Mouse (Mus musculus) limb, embryonic 15.5 days (tissue): Measurements from ENCODE around the gene Sema4b. TPM values are rescaled to one million over a fixed set of nuclear protein-coding genes. Genes with fewer than 3 reads are reported as not detected.

ENCODE experiments used
- ATAC-seq: fragments of 200-750 bp; cut with Nextera tagmentation; 2 replicates; pipeline ENCODE4 v1.8.0; 2017; ENCODE audit warnings: low read depth, moderate TSS enrichment; ENCODE audit not compliant: insufficient number of reproducible peaks, low FRiP score, low TSS enrichment
- H3K27ac ChIP-seq: fragments of 300-500 bp; sonication (generic); 2 replicates; pipeline ENCODE4 v1.5.1; 2015; ENCODE audit warnings: moderate library complexity, mild to moderate bottlenecking, inconsistent platforms
- H3K27me3 ChIP-seq: fragments of 300-500 bp; sonication (generic); 2 replicates; pipeline ENCODE4 v1.6.1; 2015; ENCODE audit warnings: inconsistent platforms
- H3K36me3 ChIP-seq: fragments of 300-500 bp; sonication (generic); 2 replicates; pipeline ENCODE4 v1.6.1; 2015; ENCODE audit warnings: inconsistent platforms
- H3K4me1 ChIP-seq: fragments of 300-500 bp; sonication (generic); 2 replicates; pipeline ENCODE4 v1.6.1; 2015; ENCODE audit warnings: inconsistent platforms
- H3K4me2 ChIP-seq: fragments of 300-500 bp; sonication (generic); 2 replicates; pipeline ENCODE4 v1.6.1; 2015; ENCODE audit warnings: mild to moderate bottlenecking, inconsistent platforms
- H3K4me3 ChIP-seq: fragments of 300-500 bp; sonication (generic); 2 replicates; pipeline ENCODE4 v1.5.1; 2015; ENCODE audit warnings: mild to moderate bottlenecking, inconsistent platforms
- H3K9ac ChIP-seq: fragments of 300-500 bp; sonication (generic); 2 replicates; pipeline ENCODE4 v1.6.1; 2015; ENCODE audit warnings: inconsistent platforms
- H3K9me3 ChIP-seq: fragments of 300-500 bp; sonication (generic); 2 replicates; pipeline ENCODE4 v1.6.1; 2016; ENCODE audit warnings: inconsistent platforms
- WGBS: fragments of 180-500 bp; shearing (Covaris S2); methylation state at CpG from one replicate; pipeline ENCODE4 v1.1.7; 2015; 5-methylcytosine and 5-hydroxymethylcytosine counted together
- polyA plus RNA-seq: library from polyadenylated mRNA; unstranded; fragments of >200 nt; fragmentation: Nextera tagmentation; extraction: Ambion mirVana; gene quantifications from 2 replicates; pipeline ENCODE4 v1.2.1, GENCODE M21; 2015

Sema4b gene
- polyA plus RNA-seq, 1 experiment from 2014 or later = 18.1 TPM

DNA sequence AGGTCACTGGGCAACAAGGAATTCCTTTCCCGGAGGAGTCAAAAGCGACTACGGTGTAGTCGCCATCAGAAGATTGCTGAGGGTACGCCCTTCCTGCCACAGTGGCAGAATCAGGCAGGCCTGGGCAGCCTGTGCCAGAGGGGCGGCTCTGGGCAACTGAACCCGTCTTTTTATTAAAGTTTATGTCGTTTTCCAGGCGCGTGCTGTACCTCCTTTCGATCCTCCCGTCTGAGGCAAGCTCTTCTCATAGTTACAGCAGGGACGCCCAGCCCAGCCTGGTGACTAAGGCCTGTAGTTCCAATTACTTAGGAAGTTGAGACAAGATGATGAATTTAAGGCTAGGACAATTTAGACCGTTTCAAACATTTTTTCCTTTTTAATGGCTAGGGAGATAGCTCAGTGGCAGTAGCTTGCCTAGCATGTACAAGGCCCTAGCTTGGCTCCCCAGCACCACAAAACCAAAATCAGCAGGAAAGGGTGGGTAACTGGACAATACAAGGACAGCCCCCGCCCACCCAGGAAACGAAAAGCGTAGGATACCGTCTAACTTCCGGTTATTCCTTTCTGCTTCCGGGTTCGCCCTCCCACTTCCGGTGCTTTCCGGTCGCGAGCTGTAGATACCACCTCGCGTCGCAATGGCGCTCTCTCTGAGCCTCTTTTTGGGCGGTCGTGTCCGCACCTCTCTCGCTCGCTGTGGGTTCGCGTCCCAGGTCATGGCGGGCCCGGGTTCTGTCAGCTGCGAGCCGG lies 74.2 kb downstream of the Sema4b start, which contains the start of gene Ngrn:
Ngrn (plus strand) TSS at position 591 of the 747 bp plus-strand sequence.
- peaks cover 20% of the 10 kb centered on the region for H3K27me3 ChIP-seq
- peaks cover 21% of the 10 kb centered on the region for H3K36me3 ChIP-seq
- H3K4me3 ChIP-seq = peak within 1 kb of the TSS; percentile 88
- WGBS = 25% methylated on average over 40 of the region's 40 CpGs
- peak within 1 kb of the TSS; percentile 80 for H3K9ac ChIP-seq
- peak within 1 kb of the TSS; percentile 78 for H3K4me2 ChIP-seq
- H3K4me1 ChIP-seq = peaks cover 13% of the 10 kb centered on the region
- peak within 1 kb of the TSS; percentile 87 for H3K27ac ChIP-seq
- no peaks in the 10 kb centered on the region for H3K9me3 ChIP-seq
- ATAC-seq = peak; percentile 83

DNA sequence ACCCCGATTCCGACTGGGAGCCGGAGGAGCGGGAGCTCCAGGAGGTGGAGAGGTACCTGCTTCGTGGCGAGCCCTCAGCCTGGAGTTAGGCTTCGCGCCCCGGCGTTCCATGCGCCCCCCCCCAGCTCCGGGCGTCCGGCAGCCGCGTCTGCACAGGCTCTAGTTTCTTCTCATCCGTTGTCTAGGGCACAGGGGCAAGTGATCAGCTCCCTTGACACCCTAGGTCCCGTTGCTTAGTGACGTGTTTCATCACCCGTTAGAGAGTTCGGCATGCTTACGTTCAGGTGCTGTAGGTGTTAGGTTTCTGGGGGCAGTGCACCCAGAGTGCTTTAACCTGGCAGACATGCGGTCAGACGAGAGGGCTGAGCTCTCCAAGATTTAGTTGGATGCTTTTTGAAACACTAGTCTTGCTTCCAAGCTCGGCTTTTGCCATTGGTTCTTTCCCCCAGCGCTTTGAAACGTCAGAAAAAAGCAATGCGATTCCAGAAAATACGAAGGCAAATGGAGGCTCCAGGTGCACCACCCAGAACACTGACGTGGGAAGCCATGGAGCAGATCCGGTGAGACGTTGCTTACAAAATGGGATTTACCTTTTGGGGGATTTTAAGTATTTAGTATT lies 74.8 kb downstream of the Sema4b start:
- Histone ChIP-seq H3K4me1 (peaks cover 13% of the 10 kb centered on the region), H3K36me3 (peaks cover 28% of the 10 kb centered on the region), H3K9me3 (no peaks in the 10 kb centered on the region), H3K4me3 (peak overlapping the region; percentile 88), H3K27ac (peak overlapping the region; percentile 87), H3K9ac (peak overlapping the region; percentile 80), H3K4me2 (peak overlapping the region; percentile 78), H3K27me3 (peaks cover 20% of the 10 kb centered on the region)
- ATAC-seq = peak; percentile 30; the same call in 1 of the 2 replicates
- WGBS = 2% methylated on average over 32 of the region's 32 CpGs

DNA sequence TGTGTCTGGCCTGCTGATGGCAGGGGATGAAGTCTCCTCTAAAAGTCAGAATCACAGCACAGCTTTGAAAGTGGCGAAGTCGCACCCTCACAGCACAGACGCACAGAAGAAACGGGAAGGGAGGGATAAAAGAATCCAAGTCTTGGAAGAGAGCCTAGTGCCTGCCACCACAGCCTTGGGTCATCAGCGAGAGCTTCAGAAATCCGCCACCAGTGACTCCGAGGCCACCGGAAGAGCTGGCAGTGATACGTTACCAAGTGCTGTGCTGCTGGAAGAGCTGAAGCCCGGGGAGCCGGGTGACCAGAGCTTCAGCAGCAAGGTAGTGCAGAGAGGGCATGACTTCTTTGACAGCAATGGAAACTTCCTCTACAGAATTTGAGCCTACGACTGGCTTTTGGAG lies 78.0 kb downstream of the Sema4b start:
- ATAC-seq = no peak
- H3K27ac ChIP-seq = no peak overlapping the region
- peaks cover under 1% of the 10 kb centered on the region; the same call in 1 of the 2 replicates for H3K27me3 ChIP-seq
- H3K9ac ChIP-seq = no peak overlapping the region
- no peak overlapping the region for H3K4me2 ChIP-seq
- H3K4me1 ChIP-seq = peaks cover 20% of the 10 kb centered on the region
- peaks cover 35% of the 10 kb centered on the region for H3K36me3 ChIP-seq
- WGBS = 94% methylated on average over 12 of the region's 12 CpGs
- no peaks in the 10 kb centered on the region for H3K9me3 ChIP-seq
- no peak overlapping the region for H3K4me3 ChIP-seq

DNA sequence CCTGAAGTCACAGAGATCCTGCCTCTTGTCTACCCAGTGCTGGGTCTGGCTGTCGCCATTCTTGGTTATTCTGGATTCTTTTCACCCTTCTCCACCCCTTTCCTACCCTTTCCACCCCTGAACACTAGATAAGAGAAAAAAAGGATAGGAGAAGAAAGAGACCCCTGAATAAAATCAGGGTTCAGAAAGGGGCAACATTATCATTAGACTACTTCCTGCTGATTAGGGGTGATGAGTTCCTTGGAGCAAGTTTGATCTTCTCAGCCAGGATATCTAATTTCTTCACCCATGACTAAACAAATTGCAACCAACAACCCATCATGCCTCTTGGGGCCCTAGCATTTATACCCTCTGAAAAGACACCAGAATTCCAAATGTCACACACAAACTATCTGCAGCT lies 81.1 kb downstream of the Sema4b start:
- Histone ChIP-seq H3K27ac (no peak overlapping the region), H3K4me1 (peaks cover 16% of the 10 kb centered on the region), H3K9me3 (no peaks in the 10 kb centered on the region), H3K4me3 (no peak overlapping the region), H3K36me3 (peaks cover 42% of the 10 kb centered on the region), H3K9ac (no peak overlapping the region), H3K4me2 (no peak overlapping the region), H3K27me3 (no peaks in the 10 kb centered on the region)
- WGBS = 85% methylated on average over 1 of the region's 1 CpGs
- no peak for ATAC-seq

DNA sequence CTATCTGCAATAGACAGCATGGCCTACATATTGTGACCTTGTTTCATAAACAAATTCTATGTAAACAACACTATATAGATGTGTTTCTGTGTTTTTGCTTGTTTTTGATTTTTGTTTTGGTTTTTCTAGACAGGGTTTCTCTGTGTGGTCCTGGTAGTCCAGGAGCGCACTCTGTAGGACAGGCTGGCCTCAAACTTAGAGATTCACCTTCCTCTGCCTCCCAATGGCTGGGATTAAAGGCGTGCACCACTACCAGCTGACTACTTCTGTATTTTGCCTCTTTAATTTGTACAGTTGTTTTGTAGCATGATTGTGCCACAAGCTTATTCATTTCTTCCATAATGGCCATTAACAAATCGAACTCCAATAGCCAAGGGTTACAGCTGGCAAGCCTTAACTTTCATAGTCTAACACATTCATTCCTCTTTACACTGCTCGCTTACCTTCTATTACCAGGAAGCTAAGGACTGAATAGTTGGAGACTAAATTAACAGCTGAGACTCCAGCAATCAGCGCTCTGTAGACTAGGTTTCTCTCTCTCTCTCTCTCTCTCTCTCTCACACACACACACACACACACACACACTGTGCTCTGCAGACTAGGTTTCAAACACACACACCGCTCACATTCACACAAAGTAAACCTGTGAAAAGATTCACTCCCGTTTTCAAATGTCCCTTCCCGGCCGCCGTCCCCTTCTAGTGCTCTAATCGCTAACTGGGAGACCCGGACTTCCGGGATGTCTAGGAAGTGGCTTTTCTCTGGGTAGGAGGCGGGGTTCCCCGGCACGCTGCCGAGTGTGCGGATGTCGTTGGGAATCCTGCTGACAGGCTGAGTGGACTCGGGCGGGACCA lies 82.5 kb downstream of the Sema4b start, which contains the start of gene Vps33b:
Vps33b (plus strand) TSS at position 753 of the 854 bp plus-strand sequence.
- Histone ChIP-seq H3K4me2 (peak within 1 kb of the TSS; percentile 89), H3K27me3 (no peaks in the 10 kb centered on the region), H3K27ac (peak within 1 kb of the TSS; percentile 57), H3K36me3 (peaks cover 48% of the 10 kb centered on the region), H3K4me1 (peaks cover 16% of the 10 kb centered on the region), H3K4me3 (peak within 1 kb of the TSS; percentile 83), H3K9me3 (no peaks in the 10 kb centered on the region), H3K9ac (peak within 1 kb of the TSS; percentile 75)
- ATAC-seq = peak; percentile 53; the same call in 1 of the 2 replicates
- 5% methylated on average over 21 of the region's 21 CpGs for WGBS

DNA sequence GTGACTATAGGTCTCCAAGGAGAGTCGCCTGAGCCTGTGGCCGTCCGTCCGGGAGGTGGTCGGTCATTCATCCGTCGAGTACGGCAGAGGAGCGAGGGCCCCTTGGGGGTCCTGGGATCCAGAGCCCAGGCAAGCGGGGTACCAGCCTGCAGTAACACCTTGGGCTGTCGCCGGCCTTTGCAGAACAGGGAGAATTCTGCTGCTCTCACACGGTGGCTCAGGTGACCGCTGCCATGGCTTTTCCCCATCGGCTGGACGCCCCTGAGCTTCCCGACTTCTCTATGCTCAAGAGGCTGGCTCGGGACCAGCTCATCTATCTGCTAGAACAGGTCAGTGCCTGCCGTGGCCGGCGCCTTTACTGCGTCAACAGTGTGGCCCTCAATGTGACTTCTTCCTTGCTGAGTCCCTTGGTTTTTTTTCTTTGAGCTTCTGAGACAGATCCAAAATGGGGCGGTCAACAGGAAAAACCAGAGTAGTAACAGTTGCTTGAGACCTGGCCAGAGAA lies 83.2 kb downstream of the Sema4b start:
- H3K4me3 ChIP-seq = peak overlapping the region; percentile 83
- 0 out of 2 replicates have a peak, but pooled peaks cover 4% of the 10 kb centered on the region for H3K9me3 ChIP-seq
- peaks cover 16% of the 10 kb centered on the region for H3K4me1 ChIP-seq
- peak overlapping the region; percentile 75 for H3K9ac ChIP-seq
- H3K27ac ChIP-seq = peak overlapping the region; percentile 57
- under 1% methylated on average over 23 of the region's 23 CpGs for WGBS
- peak overlapping the region; percentile 89 for H3K4me2 ChIP-seq
- no peaks in the 10 kb centered on the region for H3K27me3 ChIP-seq
- ATAC-seq = peak; percentile 48; the same call in 1 of the 2 replicates
- peaks cover 48% of the 10 kb centered on the region for H3K36me3 ChIP-seq

DNA sequence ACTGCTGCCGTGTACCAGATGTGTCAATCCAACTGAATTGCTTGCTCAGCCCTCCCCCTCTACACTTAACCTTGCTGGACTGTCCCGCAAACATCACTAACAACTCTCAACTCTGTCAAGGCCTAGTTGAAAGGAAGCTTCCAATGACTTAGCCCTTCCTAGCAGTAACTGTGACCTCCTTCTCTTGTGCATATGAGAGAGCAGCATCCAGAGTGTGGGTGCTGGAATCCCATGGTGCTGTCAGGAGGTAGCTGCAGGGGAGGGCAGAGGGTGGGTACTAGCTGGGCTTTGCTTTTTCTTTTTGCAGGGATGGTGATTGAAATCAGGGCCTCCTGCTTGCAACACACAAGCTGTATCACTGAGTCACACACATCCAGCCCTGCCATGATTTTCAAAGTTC lies 86.8 kb downstream of the Sema4b start:
- Histone ChIP-seq H3K36me3 (peaks cover 60% of the 10 kb centered on the region), H3K4me2 (no peak overlapping the region), H3K9ac (no peak overlapping the region), H3K9me3 (0 out of 2 replicates have a peak, but pooled peaks cover 4% of the 10 kb centered on the region), H3K27me3 (no peaks in the 10 kb centered on the region), H3K27ac (no peak overlapping the region), H3K4me1 (peaks cover 14% of the 10 kb centered on the region), H3K4me3 (no peak overlapping the region)
- WGBS = 94% methylated on average over 2 of the region's 2 CpGs
- no peak for ATAC-seq

Other genes with a start within 250 kb of the Sema4b start
- gene Zfp710, start 162.0 kb upstream of the Sema4b start, polyA plus RNA-seq = 16.9 and 18.9 TPM in 2 replicates
- gene Idh2, start 71.4 kb upstream of the Sema4b start, polyA plus RNA-seq = 546 and 644 TPM in 2 replicates
- 62.5 and 69.4 TPM in 2 replicates for gene Cib1, start 46.0 kb downstream of the Sema4b start, polyA plus RNA-seq
- gene Gdpgp1, start 46.0 kb downstream of the Sema4b start, polyA plus RNA-seq = 3.2 and 3.8 TPM in 2 replicates
- 0.73 and 1.1 TPM in 2 replicates for gene Ttll13, start 59.5 kb downstream of the Sema4b start, polyA plus RNA-seq
- gene Ngrn, start 74.4 kb downstream of the Sema4b start, polyA plus RNA-seq = 48.7 and 49.2 TPM in 2 replicates
- 11.8 and 12.3 TPM in 2 replicates for gene Vps33b, start 82.8 kb downstream of the Sema4b start, polyA plus RNA-seq
- 103 and 116 TPM in 2 replicates for gene Prc1, start 107.6 kb downstream of the Sema4b start, polyA plus RNA-seq
- 8.0 and 9.5 TPM in 2 replicates for gene Rccd1, start 137.6 kb downstream of the Sema4b start, polyA plus RNA-seq
- gene Unc45a, start 154.2 kb downstream of the Sema4b start, polyA plus RNA-seq = 51.4 and 51.7 TPM in 2 replicates
- gene Hddc3, start 156.3 kb downstream of the Sema4b start, polyA plus RNA-seq = 18.4 and 19.4 TPM in 2 replicates
- 15.7 and 17.6 TPM in 2 replicates for gene Man2a2, start 184.5 kb downstream of the Sema4b start, polyA plus RNA-seq
- 14.8 and 15.8 TPM in 2 replicates for gene Fes, start 201.1 kb downstream of the Sema4b start, polyA plus RNA-seq
- 12.8 and 13.7 TPM in 2 replicates for gene Furin, start 218.6 kb downstream of the Sema4b start, polyA plus RNA-seq